Mouse (Mus musculus) myocyte (in vitro differentiated cells): Measurements from ENCODE around the gene Cadm4.

ENCODE experiments used
- CEBPB ChIP-seq: IDR thresholded peaks from 2 replicates; pipeline ENCODE4 v1.6.1; 2011; ENCODE audit warnings: mild to moderate bottlenecking, moderate library complexity; ENCODE audit not compliant: poor library complexity, insufficient read depth, severe bottlenecking
- E2F4 ChIP-seq: IDR thresholded peaks from one replicate; pipeline ENCODE4 v1.6.1; 2011; ENCODE audit warnings: mild to moderate bottlenecking, control low read depth, moderate library complexity; ENCODE audit not compliant: insufficient read depth
- MAX ChIP-seq: IDR thresholded peaks from one replicate; pipeline ENCODE4 v1.6.1; 2011; ENCODE audit warnings: low read depth, mild to moderate bottlenecking, control low read depth
- MYOD1 ChIP-seq, 3 experiments: IDR thresholded peaks; one replicate each; pipeline ENCODE4 v1.6.1; 2011; ENCODE audit warnings: control low read depth in 2 of 3, low read depth in 2 of 3, mild to moderate bottlenecking in 2 of 3, moderate library complexity in 1 of 3; ENCODE audit not compliant: insufficient read length in 2 of 3, control insufficient read depth in 1 of 3
- POLR2A ChIP-seq: IDR thresholded peaks from one replicate; pipeline ENCODE4 v1.6.1; 2011; ENCODE audit warnings: low read depth, mild to moderate bottlenecking, control low read depth, moderate library complexity; ENCODE audit not compliant: insufficient read length
- REST ChIP-seq: IDR thresholded peaks from one replicate; pipeline ENCODE4 v1.6.1; 2011; ENCODE audit warnings: mild to moderate bottlenecking, control low read depth, moderate library complexity; ENCODE audit not compliant: insufficient read depth, insufficient read length
- USF1 ChIP-seq: IDR thresholded peaks from one replicate; pipeline ENCODE4 v1.6.1; 2011; ENCODE audit warnings: low read depth, mild to moderate bottlenecking, control low read depth, moderate library complexity

DNA sequence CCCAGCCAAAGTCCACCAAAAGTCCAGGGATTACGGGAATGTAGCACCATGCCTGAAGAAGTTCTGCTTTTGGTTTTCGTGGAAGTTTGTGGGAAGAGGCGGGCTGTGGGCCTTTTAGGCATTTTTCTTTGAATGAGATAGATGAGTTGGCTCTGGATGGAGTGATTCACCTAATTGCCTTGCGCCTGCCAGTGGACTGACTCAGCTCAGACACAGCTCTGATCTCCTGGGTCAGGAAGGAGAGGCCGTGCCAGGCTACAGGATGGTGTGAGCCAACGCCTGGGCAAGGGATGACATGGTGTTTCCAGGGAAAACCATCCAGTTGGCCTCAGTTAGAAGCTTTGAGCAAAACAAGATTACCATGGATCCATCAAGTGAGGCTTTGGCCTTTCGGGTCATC, 11.5 kb upstream of the Cadm4 start:
- TF ChIP-seq POLR2A, result no peak
- TF ChIP-seq MYOD1 (IDR thresholded peaks at IDR 0.05; ENCODE audit: control insufficient read depth in 1 of 3, insufficient read length in 2 of 3, low read depth in 2 of 3), result no peak
- TF ChIP-seq CEBPB, result no peak
- no peak for TF ChIP-seq USF1
- no peak for TF ChIP-seq E2F4
- TF ChIP-seq REST, result no peak
- no peak for TF ChIP-seq MAX
